Mouse (Mus musculus) liver, postnatal 0 days (tissue): ENCODE results near the gene Nav2.

Experiments used
- CTCF ChIP-seq: sonication (generic); IDR thresholded peaks from 2 replicates; pipeline ENCODE4 v1.5.1; 2016; ENCODE audit warnings: antibody characterized with exemption, low read depth
- EP300 ChIP-seq: IDR thresholded peaks from 2 replicates; pipeline ENCODE4 v1.6.1; 2016; ENCODE audit warnings: antibody characterized with exemption, low read depth, mild to moderate bottlenecking

DNA sequence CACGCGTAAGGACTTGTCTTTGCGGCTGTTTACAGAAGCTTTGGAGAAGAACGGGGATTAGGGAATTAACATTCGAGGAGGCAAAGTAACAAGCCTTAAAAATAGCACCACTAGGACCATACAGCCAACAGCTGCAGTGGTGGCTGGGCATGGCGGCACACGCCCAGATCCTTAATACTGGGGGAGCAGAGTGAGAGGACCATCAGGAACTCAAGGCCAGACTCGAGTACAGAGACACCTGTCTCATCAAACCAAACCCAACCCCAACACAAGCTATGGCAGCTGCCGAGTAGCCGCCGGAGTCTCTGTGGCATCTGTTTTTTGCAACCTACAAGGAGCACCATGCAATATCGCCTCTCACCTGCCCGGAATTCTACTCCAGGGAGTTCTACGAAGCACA, 33.4 kb upstream of the Nav2 start:
- TF ChIP-seq CTCF (no peak), EP300 (no peak)
